Mouse (Mus musculus) urinary bladder, postnatal 25 days (tissue): ENCODE results near the gene Omt2a.
"Not testable (repeated sequence)": the region's sequence is repeated elsewhere in the genome, so short reads cannot be mapped to it uniquely, and the experiment has no call there.

Experiments
- DNase-seq: peaks from one replicate; pipeline ENCODE4 v3.0.0; 2022; ENCODE audit warnings: low spot score

Omt2a gene

GRCm38 (mm10) chr9:78314696-78315095, at the start of gene Omt2a:
TSS of gene Omt2a (minus strand) at chr9:78314796.
- no peak for DNase-seq

DNA sequence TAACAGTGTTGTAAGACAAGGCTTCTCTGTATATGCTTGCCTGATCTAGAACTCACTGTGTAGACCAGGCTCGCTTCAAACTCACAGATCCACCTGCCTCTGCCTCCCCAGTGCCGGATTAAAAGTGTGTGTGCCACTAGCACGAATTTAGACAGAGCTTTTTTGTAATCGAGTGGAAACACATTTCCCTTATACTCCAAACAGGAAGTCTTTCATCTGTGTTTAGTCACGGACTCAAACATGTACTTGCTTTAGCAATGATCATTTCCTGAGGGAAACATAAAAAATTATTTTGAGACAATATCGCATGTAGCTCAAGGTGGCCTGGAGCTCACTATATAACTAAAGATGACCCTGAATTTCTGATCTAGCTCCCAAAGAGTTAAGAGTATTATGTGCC, 48.8 kb upstream of the Omt2a start:
- DNase-seq: no peak

DNA sequence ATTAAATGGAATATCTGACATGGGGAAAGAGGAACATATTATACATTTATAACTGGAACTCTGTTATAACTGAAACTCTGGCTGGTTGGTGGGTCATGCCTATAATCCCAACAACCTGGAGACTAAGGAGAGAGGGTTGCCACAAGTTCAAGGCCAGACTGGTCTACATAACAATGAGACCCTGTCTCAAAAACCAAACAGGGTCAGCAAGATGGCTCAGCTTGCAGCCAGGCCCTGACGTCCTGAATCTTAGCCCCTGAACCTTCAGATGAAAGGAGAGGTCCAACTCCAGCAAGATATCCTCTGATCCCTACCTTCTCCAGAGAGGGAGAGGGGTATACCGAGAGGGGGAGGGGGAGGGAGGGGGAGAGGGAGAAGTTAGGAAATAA, 45.9 kb upstream of the Omt2a start:
- DNase-seq: no peak

GRCm38 (mm10) chr9:78359750-78360483, 45.3 kb upstream of the Omt2a start:
- DNase-seq: no peak

DNA sequence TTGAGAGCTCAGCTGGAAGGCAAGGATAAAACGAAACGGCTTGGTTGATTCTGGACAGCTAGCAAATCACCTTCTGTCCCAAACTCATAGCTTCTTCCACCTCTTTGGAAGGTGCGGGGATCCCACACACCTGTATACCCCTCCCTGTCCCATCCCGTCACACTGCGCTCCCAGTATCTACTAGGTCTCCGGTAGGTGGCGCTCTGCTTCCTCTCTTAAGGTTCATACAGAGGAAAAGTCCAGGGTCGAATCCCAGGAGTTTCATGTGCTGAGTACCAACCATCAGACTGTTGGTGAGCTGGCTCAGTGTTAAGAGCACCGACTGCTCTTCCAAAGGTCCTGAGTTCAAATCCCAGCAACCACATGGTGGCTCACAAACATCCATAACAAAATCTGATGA, 43.5 kb upstream of the Omt2a start:
- DNase-seq: peak; percentile 73

DNA sequence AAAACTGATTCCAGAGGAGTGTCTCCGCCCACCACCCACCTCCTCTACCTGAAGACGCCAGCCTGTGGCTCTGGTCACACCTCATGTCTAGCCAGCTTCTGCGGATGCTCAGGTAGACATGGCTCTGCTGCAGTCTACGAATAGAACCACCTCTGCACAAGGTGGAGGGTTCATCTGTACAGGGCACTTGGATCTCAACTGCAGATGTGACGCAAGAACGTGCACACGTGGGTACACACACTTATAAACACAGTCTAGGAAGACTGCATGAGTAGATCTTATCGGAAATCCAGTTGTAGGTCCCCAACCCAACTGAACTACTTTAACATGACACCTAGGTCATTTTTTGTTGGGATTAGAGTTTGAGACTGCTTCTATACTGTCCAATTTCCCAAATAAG, 41.0 kb upstream of the Omt2a start, which contains the start of gene Gsta2:
TSS of gene Gsta2 (minus strand) at position 178 of the 400 bp plus-strand sequence.
- DNase-seq: no peak

GRCm38 (mm10) chr9:78354665-78355578, 40.3 kb upstream of the Omt2a start:
- DNase-seq: no peak

GRCm38 (mm10) chr9:78351504-78352220, 37.1 kb upstream of the Omt2a start:
- no peak for DNase-seq

- not testable (repeated sequence) for DNase-seq
Observed at GRCm38 (mm10) chr9:78350007-78350406, 35.4 kb upstream of the Omt2a start.

DNA sequence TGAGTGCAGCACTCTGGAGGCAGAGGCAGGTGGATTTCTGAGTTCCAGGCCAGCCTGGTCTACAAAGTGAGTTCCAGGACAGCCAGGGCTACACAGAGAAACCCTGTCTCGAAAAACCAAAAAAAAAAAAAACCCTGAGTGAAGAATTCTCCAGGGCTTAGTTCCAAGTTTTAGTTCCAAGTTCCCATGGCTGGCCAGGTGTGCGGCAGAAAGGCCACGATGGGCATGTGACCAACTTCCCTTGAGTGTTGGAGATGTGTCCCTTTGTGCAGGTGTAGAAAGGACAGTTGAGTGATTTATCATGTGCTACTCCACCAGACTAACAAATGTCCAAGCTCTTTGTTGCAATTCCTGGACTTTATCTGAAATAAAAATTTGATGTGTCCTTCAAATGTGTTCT, 34.5 kb upstream of the Omt2a start:
- DNase-seq: not testable (repeated sequence)

DNA sequence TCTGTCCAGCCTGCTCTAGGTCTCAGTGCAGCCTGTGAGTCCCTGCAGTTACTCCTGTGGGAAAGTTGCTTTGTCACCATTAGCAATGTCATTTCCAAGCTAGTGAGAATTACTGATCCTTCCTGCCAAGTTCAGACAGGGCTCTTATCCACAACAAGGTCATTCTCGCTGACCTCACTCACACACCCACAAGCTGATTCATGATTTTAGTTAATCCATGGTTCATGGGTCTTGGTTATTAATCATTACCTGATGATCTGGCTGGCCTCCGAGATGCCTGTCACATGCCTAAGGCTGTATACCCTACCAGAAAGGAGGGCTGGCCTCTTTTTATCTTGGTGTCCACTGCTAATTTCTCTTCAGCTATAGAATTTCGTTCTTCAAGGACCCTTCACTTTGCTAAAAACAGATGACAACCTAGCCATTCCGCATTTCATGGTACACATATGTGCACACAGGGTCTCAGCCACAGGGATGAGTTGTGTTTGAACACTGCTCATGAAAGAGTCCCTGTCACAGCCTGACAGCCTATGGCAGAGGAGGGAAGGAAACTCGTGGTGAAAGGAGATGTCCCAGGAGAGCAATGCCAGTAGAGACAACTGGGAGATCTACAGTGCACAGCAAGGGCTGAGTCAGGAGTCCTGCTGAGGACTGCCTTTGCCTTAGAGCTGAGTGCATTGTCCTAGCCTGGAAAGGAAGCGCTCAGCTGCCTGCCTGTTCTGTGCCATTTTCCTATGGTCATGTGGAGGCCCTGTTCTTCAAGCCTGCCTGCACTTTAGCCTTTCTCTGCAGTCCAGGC, 33.8 kb upstream of the Omt2a start:
- not testable (repeated sequence) for DNase-seq

GRCm38 (mm10) chr9:78347004-78347403, 32.4 kb upstream of the Omt2a start:
- no peak for DNase-seq

- not testable (repeated sequence) for DNase-seq
Observed at GRCm38 (mm10) chr9:78345235-78345634, 30.6 kb upstream of the Omt2a start.

DNA sequence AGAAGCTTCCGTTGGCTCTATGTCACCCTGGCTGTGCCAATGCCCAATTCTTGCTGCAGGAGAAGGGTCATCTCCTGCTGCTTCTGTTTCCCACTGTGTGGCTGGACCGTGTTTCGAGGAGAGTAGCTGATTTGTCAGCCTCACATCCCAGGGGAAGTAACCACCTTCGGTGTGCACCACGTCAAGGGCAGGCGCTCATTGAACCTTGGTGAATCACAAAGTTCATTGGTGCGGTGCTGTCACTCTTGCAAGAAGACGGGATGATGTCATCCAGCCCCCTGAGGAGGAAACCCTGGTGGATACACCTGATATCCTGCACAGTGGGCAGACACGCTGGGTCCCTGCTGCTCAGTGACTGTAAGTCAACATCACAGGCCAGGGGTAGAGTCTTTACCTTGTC, 28.5 kb upstream of the Omt2a start:
- not testable (repeated sequence) for DNase-seq

DNA sequence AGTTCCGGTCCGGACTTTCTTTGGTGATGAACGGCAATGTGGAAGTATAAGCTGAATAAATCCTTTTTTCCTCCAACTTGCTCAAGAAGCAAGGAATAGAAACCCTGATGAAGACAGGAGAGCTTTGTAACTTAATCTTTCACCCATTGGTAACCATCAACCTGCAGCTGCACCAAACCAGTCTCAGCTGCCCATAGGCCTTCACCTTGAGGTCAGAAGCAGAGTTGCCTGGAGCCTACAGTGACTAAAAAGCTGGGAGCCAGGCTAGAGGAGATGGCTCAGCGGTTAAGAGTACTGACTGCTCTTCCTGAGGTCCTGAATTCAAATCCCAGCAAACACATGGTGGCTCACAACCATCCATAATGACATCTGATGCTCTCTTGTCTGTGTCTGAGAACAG, 27.9 kb upstream of the Omt2a start:
- not testable (repeated sequence) for DNase-seq

- peak; percentile 62 for DNase-seq
Observed at GRCm38 (mm10) chr9:78340324-78340723, 25.7 kb upstream of the Omt2a start.

DNA sequence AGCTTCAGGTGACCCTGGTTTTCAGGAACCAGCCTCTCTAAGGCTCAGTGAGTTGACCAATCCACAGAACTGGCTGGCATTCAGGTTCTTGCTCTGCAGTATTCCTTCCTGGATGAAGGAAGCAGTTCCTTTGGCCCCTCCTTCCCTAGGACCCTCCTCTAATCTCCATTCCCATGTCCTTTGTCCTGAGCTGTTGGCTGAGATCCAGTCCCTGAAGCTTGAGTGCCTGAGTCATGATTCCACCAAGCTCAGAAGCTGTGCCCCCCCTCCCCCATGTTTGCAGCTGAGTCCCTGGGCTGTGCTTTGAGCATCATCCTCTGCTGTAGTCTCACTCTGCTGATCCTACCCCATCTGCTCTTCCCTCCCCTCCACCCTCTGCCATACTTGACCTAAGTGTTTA, 22.5 kb upstream of the Omt2a start:
- DNase-seq: not testable (repeated sequence)

DNA sequence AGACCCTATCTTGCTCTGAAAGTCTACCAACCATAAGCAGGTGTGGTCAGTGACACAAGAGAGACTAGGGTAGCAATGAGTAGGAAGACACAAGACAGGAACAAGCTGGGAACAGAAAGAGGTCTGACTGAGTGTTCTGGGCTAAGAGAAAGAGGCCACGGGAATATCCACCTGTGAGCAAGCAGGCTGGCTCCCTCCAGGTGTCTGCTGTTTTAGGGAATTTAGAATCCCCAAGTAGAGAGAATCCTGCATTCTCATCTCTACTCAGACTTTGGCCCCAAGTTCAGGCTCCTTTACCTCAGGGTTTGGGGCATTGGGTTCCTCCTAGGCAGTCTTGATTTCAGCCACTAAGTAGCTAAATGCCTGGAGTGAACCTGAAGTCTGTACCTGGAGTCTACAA, 12.7 kb upstream of the Omt2a start, which contains the start of gene Omt2b:
TSS of gene Omt2b (plus strand) at position 301 of the 400 bp plus-strand sequence.
- not testable (repeated sequence) for DNase-seq

DNA sequence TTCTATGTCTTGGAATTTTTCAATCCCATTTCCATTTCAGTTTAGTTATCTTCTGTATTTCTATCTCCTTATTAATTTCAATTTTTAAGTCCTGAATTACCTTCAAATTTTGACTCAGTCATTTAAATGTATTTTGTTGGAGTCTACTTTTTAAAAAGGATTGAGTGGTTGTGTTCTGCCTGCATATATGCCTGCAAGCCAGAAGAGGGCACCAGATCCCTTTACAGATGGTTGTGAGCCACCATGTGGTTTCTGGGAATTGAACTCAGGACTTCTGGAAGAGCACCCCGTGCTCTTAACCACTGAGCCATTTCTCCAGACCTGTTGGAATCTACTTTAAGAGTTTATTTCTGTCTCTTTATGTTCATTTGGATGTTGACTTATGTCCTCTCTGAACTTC, 4.9 kb upstream of the Omt2a start:
- no peak for DNase-seq

DNA sequence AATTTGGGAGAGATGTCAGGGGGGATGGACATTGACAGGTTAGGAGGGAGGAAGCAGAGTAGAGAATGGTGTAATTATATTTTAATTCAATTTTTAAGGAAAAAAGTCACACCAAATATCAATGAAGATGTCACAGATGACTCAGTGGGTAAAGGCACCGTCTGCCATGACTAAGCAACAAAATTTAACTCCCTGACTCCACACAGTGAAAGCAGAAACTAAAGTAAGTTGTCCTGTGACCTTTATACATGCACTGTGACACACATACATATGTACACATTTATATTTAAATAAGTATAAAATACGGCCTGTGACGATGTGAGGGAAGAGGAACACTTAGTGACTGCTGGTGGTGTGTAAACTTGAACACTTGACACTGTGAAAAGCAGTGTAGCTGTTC, 6.5 kb downstream of the Omt2a start:
- not testable (repeated sequence) for DNase-seq

DNA sequence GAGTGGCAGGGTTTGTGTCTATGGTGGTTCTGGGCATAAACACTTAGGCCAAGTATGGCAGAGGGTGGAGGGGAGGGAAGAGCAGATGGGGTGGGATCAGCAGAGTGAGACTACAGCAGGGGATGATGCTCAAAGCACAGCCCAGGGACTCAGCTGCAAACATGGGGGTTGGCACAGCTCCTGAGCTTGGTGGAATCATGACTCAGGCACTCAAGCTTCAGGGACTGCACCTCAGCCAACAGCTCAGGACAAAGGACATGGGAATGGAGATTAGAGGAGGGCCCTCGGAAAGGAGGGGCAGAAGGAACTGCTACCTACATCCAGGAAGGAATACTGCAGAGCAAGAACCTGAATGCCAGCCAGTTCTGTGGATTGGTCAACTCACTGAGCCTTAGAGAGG, 15.5 kb downstream of the Omt2a start:
- DNase-seq: not testable (repeated sequence)
